ENCODE assay signal across 13 mouse cellular contexts in genomic region chr9:47734905-47735304, GRCm38 (mm10).
"Had no signal": no experiment of that assay in that cellular context is flagged by ENCODE, and none has a peak within 500 bp of the region (broad histone marks: within the 10 kb centered on the region; RNA-seq: fewer than 3 reads in every experiment).

No protein-coding gene starts in this region.

- ATAC-seq: lung, postnatal 0 days had no signal

- H3K27ac ChIP-seq: kidney, postnatal 0 days; limb, embryonic 12.5 days; liver, embryonic 14.5 days; stomach, postnatal 0 days had no signal

- H3K4me2 ChIP-seq: limb, embryonic 12.5 days; midbrain, embryonic 11.5 days had no signal

- H3K36me3 ChIP-seq: limb, embryonic 12.5 days had no signal

- H3K4me3 ChIP-seq: limb, embryonic 12.5 days had no signal

- H3K27me3 ChIP-seq: limb, embryonic 12.5 days had no signal

- DNase-seq: kidney, adult 11 months; kidney, adult 9 months; kidney, postnatal 4 days; liver; lung, adult 2 months; right cerebral cortex, adult 18-20 months; right cerebral cortex, postnatal 25 days had no signal

- H3K9ac ChIP-seq: limb, embryonic 12.5 days; liver, embryonic 14.5 days had no signal

- H3K9me3 ChIP-seq: limb, embryonic 12.5 days had no signal
